Mouse (Mus musculus): ENCODE data around the gene Dctn1. TPM values are rescaled to one million over a fixed set of nuclear protein-coding genes. Genes with fewer than 3 reads are reported as not detected.
"Not testable (repeated sequence)": the region's sequence is repeated elsewhere in the genome, so short reads cannot be mapped to it uniquely, and the experiment has no call there.

Gene Dctn1
- total RNA-seq, 2 experiments from 2014 or later, result 137 to 139 TPM

- peak; percentile 42 to 47 for DNase-seq
- intact Hi-C loops (cut with DNase I), result no loop called here
These were observed 30.1 kb upstream of the Dctn1 start for GRCm38 (mm10) chr6:83135571-83136161.

DNA sequence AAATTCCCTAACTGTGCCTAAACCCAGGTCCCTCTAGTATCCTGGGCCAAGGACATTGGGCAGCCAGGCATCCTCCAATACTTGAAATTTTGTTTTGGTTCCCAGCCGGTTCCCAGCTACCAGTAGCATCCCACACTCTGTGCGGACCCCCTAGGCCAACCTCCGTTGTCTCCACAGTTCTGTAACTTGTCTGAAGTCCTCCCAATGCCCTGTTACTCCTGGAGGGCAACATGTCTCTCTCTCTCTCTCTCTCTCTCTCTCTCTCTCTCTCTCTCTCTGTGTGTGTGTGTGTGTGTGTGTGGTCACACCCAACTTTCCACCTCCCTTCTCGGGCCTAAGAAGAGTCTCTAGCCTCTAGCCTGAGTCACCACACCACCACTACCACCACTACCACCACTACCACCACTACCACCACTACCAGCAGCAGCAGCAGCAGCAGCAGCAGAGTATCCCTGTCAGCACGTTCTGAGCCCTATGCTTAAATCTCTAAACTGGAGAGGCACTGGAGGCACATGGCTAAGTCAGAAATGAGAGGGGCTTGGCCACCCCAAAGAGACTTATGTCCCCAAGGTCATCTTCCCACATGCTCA is 29.3 kb upstream of the Dctn1 start:
- intact Hi-C loops (cut with DNase I), result no loop called here
- no peak for DNase-seq

DNA sequence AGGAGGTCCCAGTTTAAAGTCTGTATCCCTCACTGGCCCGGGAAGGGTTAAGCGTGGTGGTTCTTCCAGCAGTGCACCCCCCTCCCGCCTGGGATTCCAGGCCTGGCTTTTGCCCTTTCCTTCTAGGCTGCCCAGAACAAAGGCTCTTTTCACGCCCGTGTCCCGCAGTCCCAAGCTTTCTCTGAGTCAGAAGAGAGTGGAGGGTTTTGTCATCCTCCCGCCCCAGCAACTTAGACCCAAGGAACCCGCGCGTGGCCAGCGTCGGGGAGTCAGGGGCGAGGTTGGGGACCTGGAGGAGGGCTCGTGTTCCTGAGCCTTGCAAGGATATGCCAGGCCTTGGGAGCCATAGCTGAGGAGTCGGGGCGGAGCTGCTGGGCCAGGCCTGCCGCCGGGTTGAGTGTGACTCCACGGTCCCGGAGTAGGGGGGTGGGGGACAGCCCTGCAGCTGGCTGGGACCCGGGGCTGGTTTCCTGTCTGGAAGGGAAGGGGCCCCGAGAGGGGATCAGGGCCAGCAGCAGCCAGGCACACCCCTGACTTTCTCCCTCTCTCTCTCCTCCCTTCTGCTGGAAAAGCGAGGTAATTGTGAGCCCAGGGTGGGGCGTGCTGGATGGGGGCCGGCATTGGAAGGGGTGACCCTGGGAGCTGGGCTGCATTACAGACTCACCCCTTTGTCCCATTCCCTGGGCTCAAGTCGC is 28.7 kb upstream of the Dctn1 start:
- intact Hi-C loops (cut with DNase I), result no loop called here
- DNase-seq, result peak; percentile 69 to 89

DNA sequence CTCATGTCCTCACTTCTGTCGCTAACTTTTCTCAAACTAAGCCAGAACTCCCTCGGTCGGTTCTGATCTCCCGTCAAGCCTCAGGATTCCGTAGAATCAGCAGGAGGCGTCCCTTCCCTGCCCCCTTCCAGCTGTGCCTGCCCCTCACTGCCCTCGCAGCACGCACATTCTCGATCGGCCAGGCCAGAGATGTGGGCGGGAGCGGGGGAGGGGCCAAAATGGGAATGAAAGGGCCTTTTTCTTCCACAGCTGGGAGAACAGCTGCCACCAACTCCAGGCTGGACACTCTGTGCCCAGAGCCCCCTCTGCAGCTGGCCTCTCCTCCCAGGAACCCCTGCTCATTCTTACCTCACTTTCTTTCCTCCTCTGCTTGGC is 28.2 kb upstream of the Dctn1 start:
- intact Hi-C loops (cut with DNase I), result no loop called here
- DNase-seq, result peak in 1 of 2 experiments; percentile 86

- intact Hi-C loops (cut with DNase I), result no loop called here
These were observed 27.7 kb upstream of the Dctn1 start for GRCm38 (mm10) chr6:83138056-83138455.

DNA sequence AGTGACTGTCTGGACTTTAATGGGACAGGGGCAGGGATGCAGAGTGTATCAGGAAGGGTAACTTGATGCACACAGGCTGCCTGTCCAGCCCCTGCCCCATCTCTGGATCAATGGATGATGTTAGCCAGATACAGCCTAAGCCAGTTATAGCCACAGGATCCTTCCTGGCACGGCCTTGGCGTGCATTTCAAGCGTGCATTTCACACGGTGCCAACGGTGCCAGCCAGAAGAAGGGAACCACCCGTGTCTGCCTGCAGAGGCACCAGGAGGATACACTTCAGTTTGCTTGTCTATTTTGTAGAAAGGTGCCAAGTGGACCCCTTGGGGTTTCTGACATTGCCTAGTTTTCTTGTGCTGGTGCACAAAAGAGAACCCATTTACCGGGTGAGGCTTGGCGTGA is 25.7 kb upstream of the Dctn1 start:
- no peak for DNase-seq
- intact Hi-C loops (cut with DNase I), result no loop called here

More at GRCm38 (mm10) chr6:83138056-83138455, 27.7 kb upstream of the Dctn1 start:
- no peak for DNase-seq

GRCm38 (mm10) chr6:83141636-83142035 is 24.1 kb upstream of the Dctn1 start:
- intact Hi-C loops (cut with DNase I), result no loop called here
- no peak for DNase-seq

DNA sequence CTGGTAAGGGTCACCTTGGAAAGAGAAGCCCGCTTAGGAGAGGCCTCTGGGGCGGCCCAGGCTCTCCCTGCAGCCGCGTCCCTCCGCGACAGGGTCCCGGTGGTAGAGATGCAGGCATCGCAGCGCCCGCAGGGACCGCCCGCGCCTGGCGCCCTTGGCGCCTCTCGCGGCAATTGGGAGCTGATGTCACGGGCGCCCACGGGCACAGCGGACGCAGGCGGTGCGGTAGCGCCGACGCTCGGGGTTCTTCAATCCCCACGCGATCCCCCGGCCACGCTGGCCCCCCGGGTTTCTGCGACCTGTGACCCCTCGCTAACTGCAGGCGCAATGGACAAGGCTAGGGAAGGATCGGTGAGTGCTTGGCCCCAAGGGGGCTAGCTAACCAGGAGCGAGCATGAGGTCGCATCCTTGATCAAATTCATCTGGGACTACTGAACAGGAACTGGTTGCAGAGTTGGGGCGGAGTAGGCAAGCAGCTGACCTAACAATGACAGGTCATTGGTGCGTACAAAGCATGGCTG is 23.4 kb upstream of the Dctn1 start:
- no peak for DNase-seq
- intact Hi-C loops (cut with DNase I), result no loop called here

DNA sequence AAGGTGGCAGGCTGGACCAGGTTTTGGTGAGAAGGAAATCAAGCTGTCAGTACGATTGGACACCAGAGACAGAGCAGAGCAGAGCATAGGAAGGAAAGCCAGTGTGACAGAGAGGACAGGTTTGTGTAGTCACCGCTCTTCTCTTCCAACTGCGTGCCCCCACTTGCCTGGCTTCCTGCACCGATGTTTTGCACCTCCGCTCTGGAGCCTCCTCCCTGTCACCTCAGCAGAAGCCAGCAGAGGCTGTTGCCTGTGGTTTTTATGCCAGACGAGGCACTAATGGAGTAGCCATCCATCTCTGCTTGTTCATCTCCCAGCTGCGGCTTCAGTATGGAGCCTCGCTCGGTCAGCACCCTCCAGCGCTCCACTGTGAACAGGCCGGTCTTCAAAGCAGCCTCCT is 22.8 kb upstream of the Dctn1 start:
- no peak for DNase-seq
- intact Hi-C loops (cut with DNase I), result no loop called here

DNA sequence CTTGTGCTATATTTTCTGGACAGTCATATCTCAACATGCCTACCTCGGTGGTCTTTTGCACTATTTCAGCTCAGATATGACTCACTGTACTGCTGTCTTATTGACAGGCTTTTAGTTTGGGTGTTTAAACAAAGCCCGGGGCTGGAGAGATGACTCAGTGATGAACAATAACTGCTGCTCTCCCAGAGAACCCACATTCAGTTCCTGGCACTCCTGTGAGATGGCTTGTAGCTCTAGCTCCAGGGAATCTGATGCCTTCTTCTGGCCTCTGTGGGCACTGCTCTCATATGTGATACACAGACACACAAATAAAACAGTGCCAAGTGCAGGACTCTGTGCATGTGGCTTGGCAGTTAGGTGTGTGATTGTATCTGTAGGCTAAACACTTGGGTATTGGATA is 20.5 kb upstream of the Dctn1 start:
- intact Hi-C loops (cut with DNase I), result no loop called here
- DNase-seq, result no peak

DNA sequence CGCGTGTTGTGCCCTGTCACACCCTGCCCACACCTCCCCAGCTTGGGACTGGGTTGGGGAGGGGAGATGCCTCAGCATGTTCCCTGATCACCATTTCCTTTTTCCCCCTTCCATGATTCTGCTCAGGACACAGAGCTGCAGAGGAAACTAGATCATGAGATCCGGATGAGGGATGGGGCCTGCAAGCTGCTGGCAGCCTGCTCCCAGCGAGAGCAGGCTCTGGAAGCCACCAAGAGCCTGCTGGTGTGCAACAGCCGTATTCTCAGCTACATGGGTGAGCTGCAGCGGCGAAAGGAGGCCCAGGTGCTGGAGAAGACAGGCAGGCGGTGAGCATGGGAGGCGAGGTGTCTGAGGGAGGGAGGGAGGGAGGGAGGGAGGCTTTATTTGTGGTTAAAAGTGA is 19.9 kb upstream of the Dctn1 start:
- intact Hi-C loops (cut with DNase I), result no loop called here

DNA sequence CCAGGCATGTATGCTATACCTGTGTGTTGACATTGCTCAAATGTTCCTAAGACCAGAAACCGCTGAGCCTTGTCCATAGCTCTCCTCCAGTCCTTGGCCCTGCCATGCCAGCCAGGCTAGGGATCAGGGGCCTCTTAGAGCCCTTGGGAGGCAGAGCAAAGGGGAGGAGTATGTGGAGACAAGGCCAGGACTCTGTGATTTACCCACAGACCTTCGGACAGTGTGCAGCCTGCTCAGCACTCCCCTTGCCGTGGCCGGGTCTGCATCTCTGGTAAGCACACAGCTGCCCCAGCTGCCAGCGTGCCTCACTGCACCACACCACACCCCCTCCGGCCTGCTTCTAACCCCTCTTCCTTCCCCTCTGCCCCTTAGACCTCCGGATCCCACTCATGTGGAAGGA is 18.4 kb upstream of the Dctn1 start:
- DNase-seq, result no peak
- intact Hi-C loops (cut with DNase I), result no loop called here

More for the DNA sequence above, 19.9 kb upstream of the Dctn1 start:
- DNase-seq, result no peak

- no peak for DNase-seq
- intact Hi-C loops (cut with DNase I), result no loop called here
These were observed 14.0 kb upstream of the Dctn1 start for GRCm38 (mm10) chr6:83151721-83152120.

DNA sequence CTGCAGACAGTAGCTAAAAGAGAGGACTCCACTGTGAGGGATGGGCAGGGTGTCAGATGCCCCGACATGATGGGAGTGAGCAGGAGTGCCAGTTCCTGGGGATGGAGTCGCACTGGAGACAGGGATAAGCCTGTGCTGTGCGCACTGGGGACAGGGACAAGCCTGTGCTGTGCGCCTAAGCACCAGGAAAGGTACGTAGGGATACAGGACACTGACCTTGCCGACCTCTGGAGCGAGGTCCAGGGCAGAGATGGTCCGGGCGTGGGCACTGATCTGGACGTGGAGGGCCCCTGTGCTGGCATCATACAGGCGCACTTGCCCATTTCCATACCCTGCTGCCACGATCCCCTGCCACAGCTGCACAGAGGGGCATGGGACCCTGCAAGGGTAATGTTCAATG is 12.7 kb upstream of the Dctn1 start:
- intact Hi-C loops (cut with DNase I), result no loop called here
- DNase-seq, result no peak

- DNase-seq, result no peak
- intact Hi-C loops (cut with DNase I), result no loop called here
These were observed 12.2 kb upstream of the Dctn1 start for GRCm38 (mm10) chr6:83153485-83153884.

DNA sequence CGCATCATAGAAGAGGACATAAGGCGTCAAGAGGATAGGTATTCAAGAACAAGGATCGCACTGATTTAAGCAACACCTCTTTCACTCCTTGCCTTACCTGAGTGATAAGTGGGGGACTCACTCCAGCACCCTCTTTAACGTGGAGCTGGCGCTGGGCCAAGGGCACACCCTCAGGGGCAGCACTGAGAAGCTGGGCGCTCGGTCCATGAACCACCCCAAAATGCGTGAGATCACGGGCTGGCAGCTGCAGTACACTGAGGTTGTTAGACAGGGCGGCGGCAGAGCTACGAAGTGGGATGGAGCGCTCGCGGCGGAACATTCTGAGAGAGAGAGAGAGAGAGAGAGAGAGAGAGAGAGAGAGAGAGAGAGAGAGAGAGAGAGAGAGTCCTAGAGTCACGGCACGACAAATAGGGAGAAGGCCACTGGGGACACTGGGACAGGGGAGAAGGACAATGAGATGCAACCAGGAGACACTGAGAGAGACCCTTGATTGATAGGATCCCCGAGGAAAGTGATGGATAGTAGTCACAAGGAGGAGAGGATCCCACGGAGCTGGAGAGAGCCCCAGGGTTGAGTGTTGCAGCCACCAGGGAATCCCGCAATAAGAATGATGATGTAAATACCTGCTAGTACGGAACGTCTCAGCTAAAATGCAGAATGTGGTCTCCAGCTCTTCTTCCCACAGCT is 10.0 kb upstream of the Dctn1 start:
- peak in 1 of 2 experiments; percentile 11 for DNase-seq
- intact Hi-C loops (cut with DNase I), result no loop called here

DNA sequence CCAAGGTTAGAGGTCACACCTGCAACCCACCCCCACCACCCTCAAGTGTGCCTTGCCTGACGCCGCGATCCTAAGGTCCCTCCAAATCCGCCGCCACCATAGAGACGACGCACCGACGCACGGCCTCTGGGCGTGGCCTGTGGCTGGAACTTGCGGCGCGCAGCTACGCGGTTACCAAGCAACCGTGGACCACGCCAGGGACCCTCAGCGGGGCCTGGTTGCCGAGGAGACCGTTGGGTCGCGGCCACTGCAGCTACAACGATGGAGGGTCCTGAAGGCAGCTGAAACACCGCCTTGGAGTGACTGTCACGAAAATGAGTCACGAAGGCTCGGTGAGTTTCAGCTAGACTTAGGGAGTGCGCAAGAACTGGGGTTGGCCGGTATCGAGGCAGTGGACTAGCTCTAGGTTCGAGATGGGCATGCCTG is 9.4 kb upstream of the Dctn1 start, which contains the start of the genes Wdr54 and 1700003E16Rik:
TSS of gene Wdr54 (minus strand) at position 139 of the 426 bp plus-strand sequence.
TSS of gene 1700003E16Rik (plus strand) at position 146 of the 426 bp plus-strand sequence.
- intact Hi-C loops (cut with DNase I), result no loop called here
- peak; percentile 51 to 63 for DNase-seq

DNA sequence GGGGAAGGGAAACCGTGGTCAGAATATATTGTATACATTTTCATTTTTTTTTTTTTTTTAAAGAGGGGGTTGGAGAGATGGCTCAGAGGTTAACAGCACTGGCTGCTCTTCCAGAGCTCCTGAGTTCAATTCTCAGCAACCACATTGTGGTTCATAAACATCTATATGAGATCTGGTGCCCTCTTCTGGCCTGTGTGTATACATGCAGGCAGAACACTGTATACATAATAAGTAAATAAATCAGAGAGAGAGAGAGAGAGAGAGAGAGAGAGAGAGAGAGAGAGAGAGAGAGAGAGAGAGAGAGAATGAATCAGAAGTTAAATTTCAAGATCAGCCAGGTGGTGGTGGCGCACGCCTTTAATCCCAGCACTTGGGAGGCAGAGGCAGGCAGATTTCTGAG is 6.3 kb upstream of the Dctn1 start:
- intact Hi-C loops (cut with DNase I), result not testable (repeated sequence)
- DNase-seq, result peak in 1 of 2 experiments; percentile 16

GRCm38 (mm10) chr6:83161442-83161841 is 4.3 kb upstream of the Dctn1 start:
- no peak for DNase-seq
- intact Hi-C loops (cut with DNase I), result loop anchor here (2.0 to 5.0 kb wide), 3 partner anchors 45 to 165 kb away; no protein-coding TSS in a partner anchor

DNA sequence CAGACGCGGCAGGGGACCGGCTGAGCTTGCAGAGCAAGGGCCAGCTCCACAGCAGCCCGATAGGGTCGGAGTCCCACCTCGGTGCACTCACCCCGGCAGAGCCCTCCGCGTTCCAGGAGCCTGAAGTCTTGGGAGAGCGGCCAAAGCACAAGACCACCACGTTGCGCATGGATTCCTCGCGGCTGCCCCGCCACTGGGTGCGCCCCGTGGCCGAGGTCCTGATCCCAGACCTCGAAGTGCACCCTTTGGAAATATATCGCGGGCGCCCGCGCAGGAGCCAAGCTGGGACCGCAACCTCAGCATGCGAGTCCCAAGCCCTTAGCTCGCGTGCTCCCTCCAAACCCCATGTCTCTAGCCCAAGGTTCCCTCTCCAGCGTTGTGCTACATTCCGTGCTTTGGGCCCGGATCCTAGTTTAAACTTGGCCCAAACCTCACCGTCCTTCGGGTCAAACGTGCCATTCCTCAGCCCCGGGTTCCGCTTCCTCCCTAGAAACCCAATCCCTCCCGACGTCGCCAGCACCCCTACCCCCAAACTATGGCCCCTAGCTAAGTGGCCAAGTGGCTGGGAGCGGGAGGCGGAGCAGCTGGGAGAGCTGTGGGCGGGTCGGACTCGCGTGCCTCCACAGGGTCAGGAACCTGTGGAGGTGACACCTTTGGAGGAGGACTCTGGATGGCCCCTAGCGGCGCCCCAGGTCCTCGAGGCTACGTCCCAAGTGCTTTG is 3.6 kb upstream of the Dctn1 start:
- peak; percentile 40 to 53 for DNase-seq
- intact Hi-C loops (cut with DNase I), result loop anchor here (2.0 to 5.0 kb wide), 3 partner anchors 45 to 165 kb away; no protein-coding TSS in a partner anchor
